Mouse (Mus musculus) frontal cortex, postnatal 10 days (tissue): ENCODE data around the gene Eef2.
"Not testable (repeated sequence)": the region's sequence is repeated elsewhere in the genome, so short reads cannot be mapped to it uniquely, and the experiment has no call there.

Experiments used
- DNase-seq, 2 experiments: peaks; one replicate each; pipeline ENCODE4 v3.0.0; 2022; ENCODE audit warnings: low spot score in 2 of 2, mixed read lengths in 1 of 2

Eef2 gene

GRCm38 (mm10) chr10:81146296-81146695 lies 30.1 kb upstream of the Eef2 start:
- DNase-seq = no peak

DNA sequence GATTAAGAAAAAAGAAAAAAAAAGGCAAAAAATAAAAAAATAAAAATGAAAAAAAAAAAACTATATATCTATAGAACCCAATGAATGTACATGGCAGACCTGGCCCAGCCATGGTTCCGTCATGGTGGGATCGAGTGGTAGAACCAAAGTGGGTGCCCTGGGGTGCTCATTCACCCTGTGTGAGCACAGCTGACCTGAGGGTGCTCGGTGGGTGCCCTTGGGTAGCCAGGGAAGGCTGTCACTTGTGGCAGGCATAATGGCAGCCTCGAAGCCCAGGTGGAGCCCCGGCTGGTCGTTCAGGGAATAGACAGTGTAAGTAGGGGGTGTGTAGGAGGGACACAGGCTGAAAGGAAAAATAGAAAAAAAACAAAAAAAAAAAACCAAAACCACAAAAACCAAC lies 25.2 kb upstream of the Eef2 start:
- no peak for DNase-seq

DNA sequence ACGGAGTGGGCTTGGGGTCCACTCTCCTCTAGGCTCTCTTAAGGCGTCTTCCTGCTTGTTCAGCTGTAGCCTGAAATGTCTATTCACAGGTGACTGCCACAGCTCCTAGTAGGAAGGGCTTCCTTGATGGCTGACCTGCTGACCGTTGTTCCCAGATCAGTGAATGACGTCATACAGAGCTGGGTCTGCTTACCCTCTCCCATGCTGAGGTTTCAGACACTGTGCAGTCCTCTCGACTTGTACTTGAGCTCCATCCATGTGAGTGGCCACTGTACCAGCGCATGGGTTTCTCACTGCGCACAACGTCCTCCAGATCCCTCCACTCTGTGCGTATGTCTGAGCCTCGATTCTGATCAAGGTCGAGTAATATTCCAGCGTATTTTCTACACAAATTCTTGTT lies 23.8 kb upstream of the Eef2 start:
- DNase-seq = no peak

GRCm38 (mm10) chr10:81154313-81154712 lies 22.1 kb upstream of the Eef2 start:
- DNase-seq = no peak

GRCm38 (mm10) chr10:81154736-81155135 lies 21.7 kb upstream of the Eef2 start:
- DNase-seq = no peak

DNA sequence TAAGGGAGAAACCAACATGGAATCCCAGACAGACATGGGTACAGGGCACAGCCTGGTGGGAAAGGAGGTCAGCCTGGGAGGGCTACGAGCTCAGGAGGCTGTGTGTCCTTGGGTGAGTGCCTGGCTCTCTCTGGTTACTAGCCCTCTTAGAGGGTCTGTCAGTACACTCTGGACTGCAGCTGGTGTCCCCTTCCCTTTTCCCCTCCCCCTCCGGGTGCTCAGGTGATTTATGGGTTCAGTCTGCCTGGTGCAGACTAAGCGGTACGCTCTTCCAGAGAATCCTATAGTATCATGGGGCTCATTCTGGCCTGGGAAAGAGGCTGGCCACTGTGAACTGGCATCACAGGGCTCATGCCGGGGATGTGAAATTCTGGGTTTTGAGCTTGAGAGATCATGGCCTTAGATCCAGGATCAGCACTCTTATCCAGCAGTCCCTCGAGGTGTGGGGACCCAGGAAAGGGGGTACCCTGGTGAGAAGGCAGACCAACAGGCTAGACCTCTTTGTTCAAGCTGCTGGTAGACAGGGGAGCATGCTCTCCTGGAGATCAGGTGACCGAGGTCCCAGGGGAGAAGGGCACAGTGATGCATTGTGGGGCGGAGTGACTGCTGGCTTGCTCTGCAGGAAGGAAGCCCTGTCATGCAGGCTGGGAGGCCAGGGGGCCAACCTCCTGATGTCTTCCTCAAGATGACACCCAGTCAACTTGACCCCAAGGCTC lies 14.7 kb upstream of the Eef2 start:
- no peak for DNase-seq

DNA sequence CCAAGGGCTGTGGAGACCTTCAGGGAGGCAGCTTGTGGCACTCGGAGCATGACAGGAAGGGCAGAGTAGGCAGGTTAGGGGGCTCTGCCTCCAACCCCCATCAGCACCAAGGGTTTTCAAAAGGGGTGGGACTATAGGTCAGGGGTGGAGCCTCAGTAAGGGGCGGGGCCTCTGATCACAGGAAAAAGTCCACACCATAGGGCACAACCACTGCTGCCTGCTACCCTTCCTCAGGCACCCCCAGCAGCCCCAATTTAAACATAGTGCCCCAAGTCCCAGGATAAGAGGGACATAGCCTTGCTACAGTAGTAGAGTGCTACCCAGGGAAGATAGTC lies 14.1 kb upstream of the Eef2 start:
- no peak for DNase-seq

GRCm38 (mm10) chr10:81165118-81165517 lies 11.3 kb upstream of the Eef2 start:
- DNase-seq = no peak

DNA sequence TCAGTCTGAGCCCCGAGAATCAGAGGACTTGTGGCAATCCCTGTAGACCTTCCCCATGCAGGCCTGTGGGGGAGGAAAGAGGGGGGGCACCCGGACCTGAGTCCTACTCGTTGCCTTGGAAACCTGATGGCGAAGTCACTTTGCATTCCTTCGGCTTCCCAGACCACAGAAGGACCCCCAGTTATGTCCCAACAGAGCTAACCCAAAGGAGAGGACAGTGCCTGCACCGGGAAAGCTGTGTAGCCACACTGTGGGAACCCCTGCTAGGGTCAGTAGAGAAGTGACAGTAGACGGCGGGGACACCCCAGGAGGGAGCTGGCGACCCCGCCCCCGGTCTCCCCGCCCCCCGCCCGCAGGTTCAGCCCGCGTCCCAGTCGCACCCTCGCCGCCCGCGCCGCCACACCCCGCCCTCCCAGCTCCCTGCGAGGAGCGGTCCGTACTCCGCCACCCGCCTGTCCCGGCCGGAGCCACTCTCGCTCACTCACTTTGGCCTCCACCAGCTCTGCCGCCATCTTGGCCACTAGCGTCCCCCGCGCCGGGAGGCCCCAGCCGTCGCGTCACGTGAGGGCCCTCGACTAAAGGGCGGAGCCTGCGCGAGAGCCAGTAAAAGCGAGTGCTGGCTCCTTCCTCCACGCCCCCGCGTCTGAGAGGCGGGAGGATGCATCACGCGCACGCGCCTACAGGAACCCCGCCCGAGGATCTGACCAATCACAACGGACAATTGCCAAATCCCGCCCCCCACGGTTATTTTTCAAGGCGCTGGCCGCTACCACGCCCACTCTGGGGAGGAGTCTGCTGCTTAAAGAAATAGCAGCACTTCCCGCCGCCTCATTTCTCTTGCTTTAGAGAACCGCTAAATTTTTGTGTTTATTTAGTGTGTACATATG lies 9.0 kb upstream of the Eef2 start, which contains the start of gene Pias4:
Gene Pias4, minus strand, starts transcription at position 724 of the 887 bp plus-strand sequence.
- peak; percentile 100 for DNase-seq

DNA sequence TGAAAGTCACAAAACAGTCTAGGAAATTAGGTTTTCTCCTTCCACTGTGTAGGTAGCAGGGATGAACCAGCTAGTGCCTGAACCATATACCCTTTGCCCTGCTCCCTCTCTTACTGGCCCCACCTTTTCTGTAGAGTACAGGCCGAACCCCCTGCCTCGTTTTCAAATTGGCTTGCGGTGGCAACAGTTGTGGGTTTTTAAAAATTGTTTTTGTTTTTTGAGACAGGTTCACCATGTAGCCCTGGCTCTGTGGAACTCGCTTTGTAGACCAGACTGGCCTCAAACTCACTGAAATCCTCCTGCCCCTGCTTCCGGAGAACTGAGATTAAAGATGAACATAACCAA lies 8.4 kb upstream of the Eef2 start:
- DNase-seq = no peak

DNA sequence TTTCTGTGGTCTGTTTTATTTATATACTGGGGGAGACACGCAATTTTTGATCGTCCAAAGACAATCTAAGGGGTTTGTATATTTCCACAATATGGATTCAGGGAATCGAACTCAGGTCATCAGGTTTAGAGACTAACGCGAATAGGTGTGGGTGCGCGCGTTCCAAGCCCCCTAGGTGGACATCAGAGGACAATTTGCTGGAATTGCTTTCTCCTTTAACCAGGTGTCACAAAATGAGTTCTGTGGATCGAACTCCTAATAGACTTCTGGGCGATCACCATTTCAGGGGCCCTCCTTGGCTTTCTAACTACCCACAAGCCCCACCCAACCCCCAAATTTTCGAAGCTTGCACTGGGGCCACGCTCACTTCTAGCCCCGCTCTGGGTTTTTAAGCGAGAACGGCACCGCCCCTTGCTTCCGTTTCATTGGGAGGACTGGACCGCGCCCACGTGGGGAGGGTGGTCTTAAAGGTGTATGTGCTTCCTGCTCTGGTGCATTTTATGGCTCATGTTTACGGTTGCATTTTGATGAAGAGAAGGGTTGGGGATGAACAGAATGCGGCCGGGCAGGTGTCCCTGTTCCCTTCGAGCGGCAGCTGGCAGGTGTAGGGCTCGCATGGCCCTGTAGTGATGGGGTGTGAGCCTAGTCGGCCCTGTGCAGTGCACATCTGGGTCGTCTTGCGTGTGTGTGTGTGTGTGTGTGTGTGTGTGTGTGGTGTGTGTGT lies 7.7 kb upstream of the Eef2 start:
- DNase-seq = peak; percentile 72 to 76

- not testable (repeated sequence) for DNase-seq
Observed at GRCm38 (mm10) chr10:81169411-81169900, 7.0 kb upstream of the Eef2 start.

GRCm38 (mm10) chr10:81173132-81173531 lies 3.3 kb upstream of the Eef2 start:
- peak in 1 of 2 experiments; percentile 81 for DNase-seq

GRCm38 (mm10) chr10:81174617-81175344 lies 1.6 kb upstream of the Eef2 start:
- peak; percentile 76 to 86 for DNase-seq

DNA sequence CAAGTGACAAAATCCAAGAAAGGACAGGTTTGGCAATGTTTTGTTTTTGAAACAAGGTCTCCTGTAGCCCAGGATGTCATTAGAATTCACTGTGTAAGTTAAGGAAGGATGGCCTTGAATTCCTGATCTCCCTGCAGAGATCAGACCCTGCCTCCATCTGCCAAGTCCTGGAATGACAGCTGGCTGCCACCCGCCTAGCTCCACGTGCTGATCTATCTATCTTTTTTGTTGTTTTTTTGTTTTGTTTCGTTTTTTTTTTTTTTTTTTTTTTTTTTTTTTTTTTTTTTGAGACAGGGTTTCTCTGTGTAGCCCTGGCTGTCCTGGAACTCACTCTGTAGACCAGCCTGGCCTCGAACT lies 1.1 kb upstream of the Eef2 start:
- DNase-seq = not testable (repeated sequence)

GRCm38 (mm10) chr10:81175936-81176465 lies 430 bp upstream of the Eef2 start:
- no peak for DNase-seq

- DNase-seq = peak in 1 of 2 experiments; percentile 62
Observed at GRCm38 (mm10) chr10:81177491-81177925, 1.1 kb downstream of the Eef2 start.

GRCm38 (mm10) chr10:81177958-81178712 lies 1.7 kb downstream of the Eef2 start:
- DNase-seq = no peak

- DNase-seq = no peak
Observed at GRCm38 (mm10) chr10:81178927-81179326, 2.5 kb downstream of the Eef2 start.
